Mouse (Mus musculus): ENCODE results near the gene Smlr1. TPM values are rescaled to one million over a fixed set of nuclear protein-coding genes. Genes with fewer than 3 reads are reported as not detected.

The Smlr1 gene
- polyA plus RNA-seq, 1 experiment: not detected

DNA sequence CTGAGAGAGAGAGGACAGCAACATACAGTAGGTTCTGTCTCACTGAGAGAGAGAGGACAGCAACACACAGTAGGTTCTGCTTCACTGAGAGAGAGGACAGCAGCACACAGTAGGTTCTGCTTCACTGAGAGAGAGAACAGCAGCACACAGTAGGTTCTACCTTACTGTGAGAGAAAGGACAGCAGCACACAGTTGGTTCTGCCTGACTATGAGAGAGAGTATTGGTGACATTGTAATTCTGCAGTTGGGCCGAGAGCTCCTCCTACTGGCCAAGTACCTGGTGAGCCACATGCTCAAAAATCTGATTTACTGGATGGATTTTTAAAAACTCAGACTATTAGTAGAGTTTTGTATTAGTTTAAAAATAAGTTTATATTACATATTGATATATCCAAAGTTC, 47.6 kb downstream of the Smlr1 start:
- Histone ChIP-seq H3K36me3 (ENCODE audit: control insufficient read depth, insufficient read depth) (peaks cover 86% of the 10 kb centered on the region), H3K79me3 (ENCODE audit: low read depth) (no peaks in the 10 kb centered on the region), H3K27me3 (ENCODE audit: control insufficient read depth, insufficient read depth, insufficient read length) (no peaks in the 10 kb centered on the region), H3K4me3 (ENCODE audit: insufficient read depth, poor library complexity, severe bottlenecking) (no peak overlapping the region), H3ac (ENCODE audit: control insufficient read depth, insufficient read length, low read depth) (no peak overlapping the region), H3K79me2 (ENCODE audit: control insufficient read depth, insufficient read depth) (no peaks in the 10 kb centered on the region)
- peak; percentile 41 for TF ChIP-seq CTCF (IDR thresholded peaks at IDR 0.05; ENCODE audit: control insufficient read depth, insufficient read depth, insufficient read length)
- no peak for TF ChIP-seq CEBPB (IDR thresholded peaks at IDR 0.05; ENCODE audit: low read depth)
- TF ChIP-seq MAX (IDR thresholded peaks at IDR 0.05): peak; percentile 69

GRCm38 (mm10) chr10:25482791-25483190, 53.3 kb downstream of the Smlr1 start:
- TF ChIP-seq MYOD1 (IDR thresholded peaks at IDR 0.05; ENCODE audit: control insufficient read depth, insufficient read length, low read depth) (no peak), CEBPB (IDR thresholded peaks at IDR 0.05; ENCODE audit: low read depth) (no peak), MYOG (IDR thresholded peaks at IDR 0.05; ENCODE audit: control insufficient read depth, extremely low read depth, insufficient read length) (no peak), CTCF (IDR thresholded peaks at IDR 0.05; ENCODE audit: control insufficient read depth, insufficient read depth, insufficient read length) (no peak), MAX (IDR thresholded peaks at IDR 0.05) (no peak), FOSL1 (IDR thresholded peaks at IDR 0.05; ENCODE audit: insufficient read depth, low read length, poor library complexity, severe bottlenecking) (no peak), USF1 (IDR thresholded peaks at IDR 0.05; ENCODE audit: low read depth) (no peak)
- no peaks in the 10 kb centered on the region for H3K27me3 ChIP-seq (ENCODE audit: control insufficient read depth, insufficient read depth, insufficient read length)
- no peak overlapping the region for H3K4me3 ChIP-seq (ENCODE audit: insufficient read depth, poor library complexity, severe bottlenecking)

GRCm38 (mm10) chr10:25479716-25480115, 56.4 kb downstream of the Smlr1 start:
- no peak for TF ChIP-seq CEBPB (IDR thresholded peaks at IDR 0.05; ENCODE audit: low read depth)
- no peak for TF ChIP-seq FOSL1 (IDR thresholded peaks at IDR 0.05; ENCODE audit: insufficient read depth, low read length, poor library complexity, severe bottlenecking)
- TF ChIP-seq MAX (IDR thresholded peaks at IDR 0.05): no peak
- TF ChIP-seq CTCF (IDR thresholded peaks at IDR 0.05; ENCODE audit: control insufficient read depth, insufficient read depth, insufficient read length): no peak
- TF ChIP-seq USF1 (IDR thresholded peaks at IDR 0.05; ENCODE audit: low read depth): no peak
- TF ChIP-seq MYOG (IDR thresholded peaks at IDR 0.05; ENCODE audit: control insufficient read depth, extremely low read depth, insufficient read length): no peak
- no peak for TF ChIP-seq MYOD1 (IDR thresholded peaks at IDR 0.05; ENCODE audit: control insufficient read depth, insufficient read length, low read depth)

More at GRCm38 (mm10) chr10:25482791-25483190, 53.3 kb downstream of the Smlr1 start:
- H3K36me3 ChIP-seq (ENCODE audit: control insufficient read depth, insufficient read depth): peaks cover 86% of the 10 kb centered on the region
- H3K79me3 ChIP-seq (ENCODE audit: low read depth): peaks cover 2% of the 10 kb centered on the region
- no peak overlapping the region for H3ac ChIP-seq (ENCODE audit: control insufficient read depth, insufficient read length, low read depth)
- H3K79me2 ChIP-seq (ENCODE audit: control insufficient read depth, insufficient read depth): no peaks in the 10 kb centered on the region

More at GRCm38 (mm10) chr10:25479716-25480115, 56.4 kb downstream of the Smlr1 start:
- Histone ChIP-seq H3K79me2 (ENCODE audit: control insufficient read depth, insufficient read depth) (no peaks in the 10 kb centered on the region), H3K79me3 (ENCODE audit: low read depth) (peaks cover 2% of the 10 kb centered on the region), H3K27me3 (ENCODE audit: control insufficient read depth, insufficient read depth, insufficient read length) (no peaks in the 10 kb centered on the region), H3K36me3 (ENCODE audit: control insufficient read depth, insufficient read depth) (peaks cover 77% of the 10 kb centered on the region), H3ac (ENCODE audit: control insufficient read depth, insufficient read length, low read depth) (no peak overlapping the region), H3K4me3 (ENCODE audit: insufficient read depth, poor library complexity, severe bottlenecking) (no peak overlapping the region)

Other genes starting within 250 kb of the Smlr1 start
- 4.6 TPM for gene Akap7, start 228.4 kb downstream of the Smlr1 start, polyA plus RNA-seq (2012; fragmentation: generic; extraction: Trizol)
- gene Epb41l2, start 176.5 kb downstream of the Smlr1 start, polyA plus RNA-seq (2012; fragmentation: generic; extraction: Trizol): 37.9 TPM